Mouse (Mus musculus) olfactory bulb, adult 2 months (tissue): ENCODE measurements around the gene Lime1.

ENCODE experiments used
- CTCF ChIP-seq: fragments of 200-500 bp; IDR thresholded peaks from 2 replicates; pipeline ENCODE4 v1.5.1; 2012; ENCODE audit warnings: low read depth, mild to moderate bottlenecking, low read length, moderate library complexity; ENCODE audit not compliant: insufficient read depth
- POLR2A ChIP-seq: fragments of 200-500 bp; IDR thresholded peaks from 2 replicates; pipeline ENCODE4 v1.6.1; 2012; ENCODE audit warnings: mild to moderate bottlenecking, low read depth, low read length, moderate library complexity; ENCODE audit not compliant: insufficient read depth

GRCm38 (mm10) chr2:181363946-181364345 lies 15.9 kb upstream of the Lime1 start:
- TF ChIP-seq CTCF, result no peak
- no peak for TF ChIP-seq POLR2A
